Mouse (Mus musculus): ENCODE results near the gene Tbc1d5.

DNA sequence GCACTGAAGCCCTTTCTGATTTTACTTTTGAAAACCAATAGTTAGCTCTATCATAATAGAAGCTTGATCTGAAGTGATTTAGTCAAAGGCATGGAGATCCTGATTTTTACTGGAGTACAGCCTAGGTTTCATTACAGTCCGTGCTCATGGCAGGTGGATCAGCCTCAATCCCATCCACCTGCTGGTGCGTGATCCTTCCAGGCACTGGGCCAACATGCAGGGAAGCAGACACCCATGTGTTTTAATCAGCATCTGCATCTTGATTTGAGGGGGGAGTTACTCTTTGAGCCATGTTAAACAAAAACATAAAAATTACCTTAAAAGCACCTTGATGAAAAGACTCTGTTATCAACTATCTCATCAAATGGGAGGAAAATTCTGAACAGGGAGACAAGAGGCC is 16.4 kb upstream of the Tbc1d5 start:
- no peak for TF ChIP-seq CTCF (IDR thresholded peaks at IDR 0.05; ENCODE audit: control insufficient read depth, insufficient read depth, insufficient read length)
- TF ChIP-seq USF1 (IDR thresholded peaks at IDR 0.05; ENCODE audit: low read depth) = no peak
- no peak for TF ChIP-seq CEBPB (IDR thresholded peaks at IDR 0.05; ENCODE audit: low read depth)
